Mouse (Mus musculus): ENCODE measurements around the gene Gpr1.

- no peak for TF ChIP-seq POLR2A (IDR thresholded peaks at IDR 0.05; ENCODE audit: extremely low read depth, insufficient read depth, low read length)
- no peak for TF ChIP-seq CTCF (IDR thresholded peaks at IDR 0.05; ENCODE audit: low read depth, low read length)
These were observed 10.2 kb downstream of the Gpr1 start for GRCm38 (mm10) chr1:63203950-63204659.
